Mouse (Mus musculus) left cerebral cortex, adult 8-10 months (tissue): Measurements from ENCODE around the gene Abhd8. TPM values are rescaled to one million over a fixed set of nuclear protein-coding genes. Genes with fewer than 3 reads are reported as not detected.

ENCODE experiments used
- DNase-seq, 2 experiments: peaks; one replicate each; pipeline ENCODE4 v3.0.0; 2022; ENCODE audit warnings: low spot score in 2 of 2
- total RNA-seq, 4 experiments: library from RNA; stranded (reverse); gene quantifications; 2 replicates each; pipeline ENCODE4 v1.2.4; 2022

Gene Abhd8
- total RNA-seq: 100 to 1,000 TPM; 255 to 290 (median 264) TPM

- DNase-seq: peak; percentile 97 to 98
Measured at GRCm38 (mm10) chr8:71463188-71464033, at the start of gene Abhd8. Abhd8 (minus strand) TSS chr8:71463655.

- no peak for DNase-seq
Measured at GRCm38 (mm10) chr8:71511644-71512043, 48.2 kb upstream of the Abhd8 start, which contains the start of gene Plvap. Plvap (minus strand) TSS chr8:71511752.

GRCm38 (mm10) chr8:71509316-71509715, 45.9 kb upstream of the Abhd8 start:
- no peak for DNase-seq

- DNase-seq: peak in 1 of 2 experiments; percentile 84
Measured at GRCm38 (mm10) chr8:71507589-71508104, 44.2 kb upstream of the Abhd8 start.

DNA sequence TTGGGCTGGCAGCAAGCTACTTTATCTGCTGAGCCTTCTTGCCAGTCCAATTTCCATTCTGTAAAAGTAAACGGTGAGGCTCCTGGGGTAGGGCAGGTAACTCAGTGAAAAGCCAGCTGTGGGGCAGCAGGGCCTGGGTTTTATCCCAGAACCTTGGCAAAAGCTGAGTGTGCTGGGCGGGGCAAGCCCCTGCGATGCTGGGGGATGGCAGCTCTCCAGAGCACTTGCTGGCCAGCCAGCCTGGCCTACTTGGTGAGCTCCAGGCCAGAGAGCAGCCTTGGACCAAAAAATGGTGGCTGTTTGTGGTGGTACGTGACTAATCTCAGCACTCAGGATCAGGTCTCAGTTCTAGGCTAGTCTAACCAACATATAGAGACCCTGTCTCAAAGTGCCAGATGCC, 42.5 kb upstream of the Abhd8 start:
- no peak for DNase-seq

DNA sequence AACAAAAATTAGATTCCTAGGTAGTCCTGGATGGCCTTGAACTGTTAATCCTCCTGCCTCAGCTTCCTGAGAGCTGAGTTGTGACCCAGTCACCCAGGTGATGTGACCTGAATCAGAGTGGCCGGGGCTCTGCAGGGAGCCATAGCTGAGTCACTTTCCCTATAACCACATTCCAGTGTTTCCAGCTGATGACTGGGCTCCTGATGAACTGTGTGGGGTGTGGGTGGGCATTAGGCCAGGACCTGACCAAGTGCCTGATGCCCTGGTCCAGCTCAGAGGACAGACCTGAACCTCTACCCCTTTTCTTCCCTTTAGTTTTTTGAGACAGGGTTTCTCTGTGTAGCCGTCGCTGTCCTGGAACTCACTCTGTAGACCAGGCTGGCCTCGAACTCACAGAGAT, 41.9 kb upstream of the Abhd8 start:
- no peak for DNase-seq

GRCm38 (mm10) chr8:71504349-71504748, 40.9 kb upstream of the Abhd8 start:
- DNase-seq: no peak

DNA sequence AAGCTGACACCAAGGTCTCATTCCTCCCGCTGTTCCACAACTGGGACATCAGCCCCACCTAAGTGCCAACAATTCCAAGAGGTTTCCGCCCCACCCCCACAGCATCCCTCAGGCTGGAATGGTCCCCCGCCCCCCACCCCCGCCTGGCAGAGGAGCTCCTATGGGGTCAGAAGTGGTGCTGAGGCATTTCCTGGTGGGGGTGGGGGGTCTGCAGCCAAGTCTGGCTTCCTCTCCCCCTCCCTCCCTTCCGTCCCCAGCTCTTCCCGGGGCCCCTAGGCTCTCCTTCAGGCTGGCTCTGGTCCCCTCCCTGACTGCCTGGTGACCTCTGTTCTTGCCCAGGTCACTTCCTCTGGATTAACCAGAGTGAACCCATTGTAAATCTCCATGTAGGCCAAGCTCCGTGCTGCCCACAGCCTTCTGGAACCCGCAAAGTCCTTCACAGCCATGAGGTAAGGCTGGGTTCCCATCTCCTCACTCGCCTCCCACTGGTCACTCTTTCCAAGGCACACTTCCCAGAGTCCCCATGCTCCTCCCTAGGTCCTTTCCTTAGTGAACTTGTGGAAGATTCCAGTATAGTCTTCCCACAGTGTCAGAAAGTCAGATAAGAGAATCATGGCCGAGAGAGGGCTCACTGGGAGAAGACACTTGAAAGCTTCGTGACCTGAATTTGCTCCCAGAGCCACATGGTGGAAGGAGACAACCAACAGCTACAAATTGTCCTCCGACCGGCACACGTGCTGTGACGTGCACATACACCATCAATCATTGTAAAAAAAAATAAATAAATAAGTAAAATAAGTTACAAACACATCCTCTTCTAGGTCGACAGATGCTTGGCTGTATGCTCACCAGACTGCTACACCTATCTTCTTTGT, 35.6 kb upstream of the Abhd8 start:
- no peak for DNase-seq

DNA sequence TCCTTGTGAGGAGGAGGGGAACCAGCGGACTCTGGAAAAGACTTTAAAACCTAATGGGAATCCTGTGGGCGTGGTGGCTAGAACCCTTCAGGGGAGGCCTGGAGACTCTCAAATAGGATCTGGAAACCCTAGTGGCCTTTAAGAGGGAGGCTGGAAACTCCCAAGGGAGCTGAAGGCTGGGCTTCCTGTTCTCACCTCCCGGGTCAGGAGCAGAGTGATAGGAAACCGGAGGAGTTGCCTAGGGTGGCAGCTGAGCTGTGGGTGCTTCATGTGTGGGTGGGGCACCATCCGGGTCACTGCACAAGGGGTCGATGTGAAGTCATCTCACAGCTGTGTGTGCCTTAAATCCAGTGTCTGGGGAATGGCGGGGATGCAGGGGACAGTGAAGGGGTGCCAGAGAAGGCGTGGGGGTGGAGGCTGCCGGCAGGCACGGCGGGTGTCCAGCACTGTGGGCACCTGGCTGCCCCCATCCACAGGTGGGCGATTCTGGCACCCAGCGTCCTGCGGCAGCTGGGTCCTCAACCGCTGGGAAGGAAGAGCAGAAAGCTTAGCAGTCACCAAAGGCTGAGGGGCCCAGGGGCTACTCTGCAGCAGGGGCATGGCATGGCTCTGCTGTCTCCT, 34.5 kb upstream of the Abhd8 start:
- DNase-seq: no peak

DNA sequence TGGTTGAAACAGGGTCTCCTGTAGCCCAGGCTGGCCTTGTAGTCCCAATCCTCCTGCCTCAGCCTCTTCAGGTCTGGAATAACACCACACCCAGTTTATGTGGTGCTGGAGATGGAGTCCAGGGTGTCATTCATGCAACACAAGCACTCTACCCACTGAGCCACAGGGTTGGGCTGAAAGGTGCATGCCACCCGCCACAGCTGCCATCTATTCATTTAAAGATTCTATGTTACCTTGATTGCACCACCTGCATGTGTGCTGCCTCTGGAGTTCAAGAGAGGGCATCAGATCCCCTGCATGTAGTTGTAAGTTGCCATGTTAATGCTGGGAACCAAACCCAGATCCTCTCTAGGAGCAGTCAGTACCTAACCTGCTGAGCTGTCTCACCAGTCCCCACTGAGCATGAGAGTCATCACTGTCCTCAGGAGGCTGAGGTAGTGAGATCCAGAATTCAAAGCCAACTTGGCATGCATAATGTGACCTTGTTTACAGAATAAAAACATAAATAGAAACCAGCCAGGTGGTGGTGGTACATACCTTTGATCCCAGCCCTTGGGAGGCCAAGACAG, 33.7 kb upstream of the Abhd8 start:
- no peak for DNase-seq

DNA sequence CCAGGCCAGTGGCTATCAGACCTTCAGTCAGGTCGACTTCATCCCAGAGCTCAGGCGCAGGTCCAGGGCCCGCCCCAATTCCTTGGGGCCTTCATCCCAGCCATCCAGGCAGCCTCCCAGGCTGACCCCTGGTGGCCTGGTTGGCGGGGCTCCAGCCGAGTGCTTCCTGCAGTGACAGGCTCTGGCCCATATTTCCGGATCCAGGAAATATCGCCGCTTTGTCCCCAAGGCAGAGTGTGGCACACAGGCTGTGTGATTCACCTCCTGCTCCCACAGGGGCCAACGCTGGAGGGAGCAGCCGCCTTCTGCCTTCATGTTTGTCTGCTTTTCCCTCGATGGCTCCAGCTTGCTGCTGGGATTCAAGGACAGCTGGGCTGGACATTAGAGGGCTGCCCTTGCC, 33.0 kb upstream of the Abhd8 start:
- DNase-seq: no peak

DNA sequence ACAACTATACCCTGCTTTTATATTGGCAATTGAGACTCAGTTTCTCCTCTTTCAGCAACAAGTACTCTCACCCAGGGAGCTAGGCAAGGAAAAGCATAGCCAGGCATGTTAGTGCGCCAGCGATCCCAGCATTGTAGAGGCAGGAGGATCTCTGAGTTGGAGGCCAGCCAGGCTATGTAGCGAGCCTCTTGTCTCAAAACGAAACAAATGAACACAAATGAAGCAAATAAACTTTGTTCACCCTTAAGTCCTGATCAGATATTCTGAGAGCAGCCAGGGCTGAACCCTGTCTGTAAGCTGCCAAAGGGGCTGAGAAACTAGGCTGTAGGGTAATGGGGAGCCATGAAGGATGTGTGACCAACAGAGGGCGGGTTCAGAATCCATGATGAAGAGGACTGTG, 32.4 kb upstream of the Abhd8 start:
- no peak for DNase-seq

DNA sequence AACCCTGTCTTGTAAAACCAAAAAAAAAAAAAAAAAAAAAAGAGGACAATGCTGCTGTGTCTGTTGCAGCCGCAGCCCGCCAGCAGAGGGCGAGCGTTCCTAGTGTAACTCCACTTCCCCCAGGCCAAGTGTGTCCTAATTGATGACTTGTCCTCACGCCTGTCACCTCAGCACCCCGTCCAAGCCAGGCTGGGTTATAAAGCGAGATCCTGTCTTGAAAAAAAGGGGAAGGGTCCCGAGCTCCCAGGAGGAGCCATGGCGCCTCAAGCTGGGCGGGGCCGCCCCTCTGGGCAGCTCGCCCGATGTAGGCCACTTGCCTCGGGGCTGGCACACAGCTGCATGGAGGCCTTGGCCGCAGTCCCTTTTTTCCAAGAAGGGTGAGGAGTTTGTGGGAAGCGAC, 31.6 kb upstream of the Abhd8 start:
- peak; percentile 61 to 74 for DNase-seq

GRCm38 (mm10) chr8:71488454-71488853, 25.0 kb upstream of the Abhd8 start:
- peak; percentile 64 to 84 for DNase-seq

- DNase-seq: no peak
Measured at GRCm38 (mm10) chr8:71487691-71488445, 24.4 kb upstream of the Abhd8 start, which contains the start of gene Gtpbp3. Gtpbp3 (plus strand) TSS chr8:71488103.

DNA sequence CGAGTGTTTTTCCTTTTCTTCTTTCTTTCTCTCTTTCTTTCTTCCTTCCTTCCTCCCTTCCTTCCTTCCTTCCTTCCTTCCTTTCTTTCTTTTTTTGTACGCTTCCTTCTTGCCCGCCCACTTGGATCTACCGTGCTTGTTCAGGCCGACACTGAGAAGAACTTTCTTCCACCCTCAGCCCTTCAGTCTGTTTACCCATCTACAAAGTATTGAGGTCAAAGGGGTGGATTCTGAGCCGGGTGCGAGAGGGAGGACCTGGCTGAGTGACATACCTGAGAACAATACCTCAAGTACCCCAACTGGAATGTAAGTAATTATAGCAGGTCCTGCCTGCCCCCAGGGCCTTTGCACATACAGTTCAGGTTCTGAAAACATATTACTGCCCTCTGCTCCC, 22.7 kb upstream of the Abhd8 start:
- DNase-seq: no peak

DNA sequence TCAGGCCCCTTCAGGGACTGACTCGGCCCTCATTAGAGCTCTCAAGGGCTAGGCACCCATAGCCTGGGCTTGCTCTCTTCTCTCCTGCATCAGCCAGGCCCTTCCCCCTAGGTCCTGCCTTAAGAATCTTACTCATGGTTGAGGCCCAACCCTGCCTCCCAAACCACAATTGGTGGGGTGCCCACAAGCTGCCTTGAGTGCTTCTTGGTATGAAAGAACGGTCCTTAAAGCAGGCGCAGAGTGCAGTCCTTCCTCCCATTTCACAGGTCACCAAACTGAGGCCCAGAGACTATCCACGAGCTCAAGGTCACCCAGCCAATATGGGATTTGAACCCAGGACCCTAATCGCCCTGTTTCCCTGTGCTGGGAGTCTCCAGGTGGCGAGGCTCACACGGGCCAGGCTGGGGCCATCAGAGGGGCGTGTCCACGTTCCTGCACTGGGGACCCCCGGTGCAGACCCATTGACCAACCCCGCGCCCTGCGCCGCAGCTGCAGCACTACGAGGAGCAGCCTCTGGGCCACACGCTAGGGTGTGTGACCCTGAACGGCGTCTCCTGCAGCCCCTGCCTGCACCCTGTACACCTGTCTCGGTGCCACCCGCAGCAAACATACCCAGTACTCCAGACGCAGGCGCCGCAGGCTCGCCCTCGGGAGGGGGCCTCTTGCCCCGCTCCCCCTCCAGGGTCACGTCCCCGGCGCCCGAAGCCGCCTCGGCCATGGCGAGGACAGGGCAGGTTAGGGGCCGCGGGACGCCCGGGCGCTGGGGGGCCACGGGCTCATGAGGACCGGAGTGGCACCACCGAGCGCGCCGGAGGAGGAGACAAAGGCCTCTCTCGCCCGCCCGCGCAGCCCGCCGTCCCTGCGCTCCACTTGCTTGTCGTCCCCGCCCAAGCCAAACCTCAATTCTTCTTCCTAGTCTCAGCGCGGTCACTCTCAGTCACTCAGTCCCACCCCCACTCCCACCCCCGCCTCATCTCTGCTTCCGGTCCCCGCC, 22.0 kb upstream of the Abhd8 start, which contains the start of gene Ano8:
TSS of gene Ano8 (minus strand) at position 822 of the 994 bp plus-strand sequence.
- peak in 1 of 2 experiments; percentile 87 for DNase-seq

- DNase-seq: no peak
Measured at GRCm38 (mm10) chr8:71484736-71485135, 21.3 kb upstream of the Abhd8 start.

- peak in 1 of 2 experiments; percentile 29 for DNase-seq
Measured at GRCm38 (mm10) chr8:71483932-71484331, 20.5 kb upstream of the Abhd8 start.
